Mouse (Mus musculus): ENCODE data around the gene Olfr1392. TPM values are rescaled to one million over a fixed set of nuclear protein-coding genes. Genes with fewer than 3 reads are reported as not detected.

Gene Olfr1392
- polyA plus RNA-seq (2015; fragmentation: Illumina TruSeq; extraction: RNeasy Lipid Tissue Mini Kit (QIAGEN cat#74804); ENCODE audit: insufficient read depth, low replicate concordance): 0.17 TPM

DNA sequence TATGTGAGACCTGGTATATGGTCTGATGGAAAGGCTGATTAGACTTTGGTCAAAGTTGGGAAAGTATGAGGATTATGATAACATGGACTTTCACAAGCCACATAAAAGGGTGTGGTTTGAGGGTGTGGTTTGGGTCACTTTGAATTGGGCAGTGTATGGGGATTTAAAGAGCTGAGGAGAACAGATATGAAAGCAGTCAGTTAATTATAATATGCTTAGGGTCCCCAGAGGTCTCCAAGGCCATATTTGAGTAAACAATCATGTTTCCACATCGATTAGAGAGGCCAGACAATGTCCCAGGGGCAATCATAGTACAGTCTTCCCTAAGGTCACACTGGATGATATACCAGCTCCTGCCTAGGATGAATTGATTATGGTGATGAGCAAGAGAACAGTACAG, at the start of gene Olfr1392:
Gene Olfr1392, plus strand, starts transcription at position 301 of the 400 bp plus-strand sequence.

DNA sequence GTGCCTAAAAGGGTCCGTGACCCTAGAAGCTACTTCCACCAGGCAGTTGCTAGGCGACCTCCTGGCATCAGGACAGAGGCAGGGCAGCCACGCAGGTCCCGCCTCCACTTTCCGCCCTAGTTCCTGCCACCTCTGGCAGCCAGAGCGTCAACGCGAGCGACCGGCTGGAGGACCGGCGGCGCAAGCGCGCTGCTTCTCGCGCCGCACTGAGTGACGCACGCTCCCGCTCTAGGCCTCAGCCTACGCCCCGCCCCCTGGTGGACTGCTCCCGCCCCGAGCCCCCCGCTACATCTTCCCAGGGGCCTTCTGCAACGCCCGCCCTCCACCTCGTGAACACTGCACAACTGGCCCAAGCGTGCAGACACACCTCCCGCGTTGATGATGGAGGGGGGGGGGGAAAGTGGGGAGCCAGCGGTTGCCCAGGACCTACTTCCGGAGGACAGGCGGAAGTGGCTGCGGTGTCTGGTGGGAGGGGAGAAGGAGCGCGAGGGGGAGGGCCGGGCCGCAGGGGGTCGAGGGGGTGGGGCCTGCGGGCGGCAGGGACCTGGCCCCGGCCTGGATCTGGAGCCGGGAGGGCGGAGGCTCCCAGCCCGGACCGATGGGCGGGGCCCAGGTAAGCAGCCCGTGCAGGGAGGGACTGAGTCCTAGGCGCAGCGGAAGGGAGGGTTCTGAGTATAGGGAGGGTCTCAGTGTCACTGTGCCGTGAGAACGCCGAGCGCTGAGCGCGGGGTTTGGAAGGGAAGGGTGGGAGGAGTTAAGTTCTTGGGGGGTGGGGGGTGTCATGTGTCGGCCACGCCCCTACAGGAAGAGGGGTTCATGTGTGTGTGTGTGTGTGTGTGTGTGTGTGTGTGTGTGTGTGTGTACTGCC, 41.1 kb upstream of the Olfr1392 start, which contains the start of gene Mgat1:
Gene Mgat1, plus strand, starts transcription at position 465 of the 868 bp plus-strand sequence.

DNA sequence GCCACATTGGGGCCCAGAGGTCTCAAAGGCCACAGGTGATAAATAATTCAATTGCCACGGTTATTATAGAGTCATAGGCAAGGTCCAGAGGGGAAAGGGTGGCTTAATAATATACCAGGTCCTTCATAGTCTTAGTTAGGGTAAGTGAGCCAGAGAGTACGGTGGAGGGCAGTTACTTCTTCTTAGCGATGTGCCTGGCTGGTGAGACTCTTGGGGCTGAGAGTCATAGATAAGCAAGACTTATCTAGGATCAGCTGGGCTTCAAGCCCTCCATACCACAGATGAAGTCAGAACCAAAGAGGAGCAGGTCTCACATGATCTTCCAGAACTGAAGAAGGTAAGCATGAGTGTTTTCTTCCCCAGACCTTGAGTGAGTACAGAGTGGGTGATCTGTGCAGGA, 6.9 kb upstream of the Olfr1392 start, which contains the start of gene Olfr1393:
Gene Olfr1393, plus strand, starts transcription at position 83 of the 400 bp plus-strand sequence.

DNA sequence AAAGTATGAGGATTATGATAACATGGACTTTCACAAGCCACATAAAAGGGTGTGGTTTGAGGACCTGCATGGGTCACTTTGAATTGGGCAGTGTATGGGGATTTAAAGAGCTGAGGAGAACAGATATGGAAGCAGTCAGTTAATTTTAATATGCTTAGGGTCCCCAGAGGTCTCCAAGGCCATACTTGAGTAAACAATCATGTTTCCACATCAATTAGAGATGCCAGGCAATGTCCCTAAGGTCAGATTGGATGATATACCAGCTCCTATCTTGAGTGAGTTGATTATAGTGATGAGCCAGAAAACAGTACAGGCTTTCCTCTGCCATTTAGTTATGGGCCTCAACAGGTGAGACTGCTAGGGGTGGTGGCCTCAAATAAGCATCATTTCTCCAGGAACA, 19.4 kb downstream of the Olfr1392 start, which contains the start of gene Olfr10:
Gene Olfr10, plus strand, starts transcription at position 301 of the 400 bp plus-strand sequence.

DNA sequence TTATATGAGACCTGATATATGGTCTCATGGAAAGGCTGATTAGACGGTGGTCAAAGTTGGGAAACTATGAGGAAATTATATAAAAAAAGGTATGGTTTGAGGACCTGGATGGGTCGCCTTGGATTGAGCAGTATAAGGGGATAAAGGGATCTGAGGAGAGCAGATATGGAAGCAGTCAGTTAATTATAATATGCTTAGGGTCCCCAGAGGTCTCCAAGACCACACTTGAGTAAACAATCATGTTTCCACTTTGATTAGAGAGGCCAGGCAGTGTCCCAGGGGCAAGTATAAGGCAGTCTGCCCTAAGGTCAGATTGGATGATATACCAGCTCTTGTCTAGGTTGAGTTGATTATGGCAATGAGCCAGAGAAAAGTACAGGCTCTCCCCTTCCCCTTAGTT, 37.4 kb downstream of the Olfr1392 start, which contains the start of gene Olfr1391:
Gene Olfr1391, plus strand, starts transcription at position 301 of the 400 bp plus-strand sequence.

DNA sequence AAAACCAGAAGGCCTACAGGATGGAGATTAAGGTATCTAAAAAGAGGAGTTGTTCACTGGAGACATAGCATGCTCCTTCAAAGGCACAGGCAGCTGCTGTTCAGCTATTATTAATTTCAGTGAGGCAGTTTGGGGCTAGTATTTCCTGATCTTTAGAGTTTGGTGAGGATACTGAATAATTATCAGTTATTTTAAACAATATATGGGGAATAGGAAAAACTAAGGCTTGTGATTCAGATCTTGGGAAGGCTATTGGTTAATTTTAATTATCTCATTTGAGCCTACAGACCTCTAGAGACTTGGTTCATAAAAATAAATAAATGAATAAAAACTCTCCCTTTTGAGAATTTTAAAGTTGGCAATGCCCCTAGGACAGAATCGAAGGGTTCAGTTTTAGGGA, 49.8 kb downstream of the Olfr1392 start, which contains the start of gene Olfr1390:
Gene Olfr1390, plus strand, starts transcription at position 301 of the 400 bp plus-strand sequence.

Other genes starting within 250 kb of the Olfr1392 start
- 201 TPM for gene 9930111J21Rik2, start 234.0 kb upstream of the Olfr1392 start, polyA plus RNA-seq (2015; fragmentation: Illumina TruSeq; extraction: RNeasy Lipid Tissue Mini Kit (QIAGEN cat#74804); ENCODE audit: insufficient read depth, low replicate concordance)
- gene Tgtp2, start 221.1 kb upstream of the Olfr1392 start, polyA plus RNA-seq (2015; fragmentation: Illumina TruSeq; extraction: RNeasy Lipid Tissue Mini Kit (QIAGEN cat#74804); ENCODE audit: insufficient read depth, low replicate concordance): 120 TPM
- 157 TPM for gene Ifi47, start 208.7 kb upstream of the Olfr1392 start, polyA plus RNA-seq (2015; fragmentation: Illumina TruSeq; extraction: RNeasy Lipid Tissue Mini Kit (QIAGEN cat#74804); ENCODE audit: insufficient read depth, low replicate concordance)
- gene Olfr1396, start 170.4 kb upstream of the Olfr1392 start, polyA plus RNA-seq (2015; fragmentation: Illumina TruSeq; extraction: RNeasy Lipid Tissue Mini Kit (QIAGEN cat#74804); ENCODE audit: insufficient read depth, low replicate concordance): 0.17 TPM
- gene Olfr1395, start 143.0 kb upstream of the Olfr1392 start, polyA plus RNA-seq (2015; fragmentation: Illumina TruSeq; extraction: RNeasy Lipid Tissue Mini Kit (QIAGEN cat#74804); ENCODE audit: insufficient read depth, low replicate concordance): not detected
- gene Olfr1394, start 130.9 kb upstream of the Olfr1392 start, polyA plus RNA-seq (2015; fragmentation: Illumina TruSeq; extraction: RNeasy Lipid Tissue Mini Kit (QIAGEN cat#74804); ENCODE audit: insufficient read depth, low replicate concordance): not detected
- 7.4 TPM for gene Btnl9, start 98.1 kb upstream of the Olfr1392 start, polyA plus RNA-seq (2015; fragmentation: Illumina TruSeq; extraction: RNeasy Lipid Tissue Mini Kit (QIAGEN cat#74804); ENCODE audit: insufficient read depth, low replicate concordance)
- gene Zfp62, start 82.0 kb upstream of the Olfr1392 start, polyA plus RNA-seq (2015; fragmentation: Illumina TruSeq; extraction: RNeasy Lipid Tissue Mini Kit (QIAGEN cat#74804); ENCODE audit: insufficient read depth, low replicate concordance): 103 TPM
- gene Mgat1, start 41.1 kb upstream of the Olfr1392 start, polyA plus RNA-seq (2015; fragmentation: Illumina TruSeq; extraction: RNeasy Lipid Tissue Mini Kit (QIAGEN cat#74804); ENCODE audit: insufficient read depth, low replicate concordance): 120 TPM
- 0.17 TPM for gene Olfr1393, start 7.0 kb upstream of the Olfr1392 start, polyA plus RNA-seq (2015; fragmentation: Illumina TruSeq; extraction: RNeasy Lipid Tissue Mini Kit (QIAGEN cat#74804); ENCODE audit: insufficient read depth, low replicate concordance)
- not detected for gene Olfr10, start 19.5 kb downstream of the Olfr1392 start, polyA plus RNA-seq (2015; fragmentation: Illumina TruSeq; extraction: RNeasy Lipid Tissue Mini Kit (QIAGEN cat#74804); ENCODE audit: insufficient read depth, low replicate concordance)
- gene Olfr1391, start 37.5 kb downstream of the Olfr1392 start, polyA plus RNA-seq (2015; fragmentation: Illumina TruSeq; extraction: RNeasy Lipid Tissue Mini Kit (QIAGEN cat#74804); ENCODE audit: insufficient read depth, low replicate concordance): not detected
- gene Olfr1390, start 49.9 kb downstream of the Olfr1392 start, polyA plus RNA-seq (2015; fragmentation: Illumina TruSeq; extraction: RNeasy Lipid Tissue Mini Kit (QIAGEN cat#74804); ENCODE audit: insufficient read depth, low replicate concordance): not detected
- not detected for gene Olfr1389, start 137.8 kb downstream of the Olfr1392 start, polyA plus RNA-seq (2015; fragmentation: Illumina TruSeq; extraction: RNeasy Lipid Tissue Mini Kit (QIAGEN cat#74804); ENCODE audit: insufficient read depth, low replicate concordance)
- 0.43 TPM for gene Olfr1388, start 151.3 kb downstream of the Olfr1392 start, polyA plus RNA-seq (2015; fragmentation: Illumina TruSeq; extraction: RNeasy Lipid Tissue Mini Kit (QIAGEN cat#74804); ENCODE audit: insufficient read depth, low replicate concordance)
- gene Olfr1387, start 170.1 kb downstream of the Olfr1392 start, polyA plus RNA-seq (2015; fragmentation: Illumina TruSeq; extraction: RNeasy Lipid Tissue Mini Kit (QIAGEN cat#74804); ENCODE audit: insufficient read depth, low replicate concordance): not detected
- gene Olfr1386, start 179.8 kb downstream of the Olfr1392 start, polyA plus RNA-seq (2015; fragmentation: Illumina TruSeq; extraction: RNeasy Lipid Tissue Mini Kit (QIAGEN cat#74804); ENCODE audit: insufficient read depth, low replicate concordance): not detected
- gene Olfr1385, start 203.8 kb downstream of the Olfr1392 start, polyA plus RNA-seq (2015; fragmentation: Illumina TruSeq; extraction: RNeasy Lipid Tissue Mini Kit (QIAGEN cat#74804); ENCODE audit: insufficient read depth, low replicate concordance): not detected
- gene Olfr1384, start 221.4 kb downstream of the Olfr1392 start, polyA plus RNA-seq (2015; fragmentation: Illumina TruSeq; extraction: RNeasy Lipid Tissue Mini Kit (QIAGEN cat#74804); ENCODE audit: insufficient read depth, low replicate concordance): not detected
- gene Olfr1383, start 234.4 kb downstream of the Olfr1392 start, polyA plus RNA-seq (2015; fragmentation: Illumina TruSeq; extraction: RNeasy Lipid Tissue Mini Kit (QIAGEN cat#74804); ENCODE audit: insufficient read depth, low replicate concordance): not detected
- not detected for gene Olfr1382, start 243.0 kb downstream of the Olfr1392 start, polyA plus RNA-seq (2015; fragmentation: Illumina TruSeq; extraction: RNeasy Lipid Tissue Mini Kit (QIAGEN cat#74804); ENCODE audit: insufficient read depth, low replicate concordance)

All from spleen, adult 10 weeks (tissue).